Mouse (Mus musculus) right cerebral cortex, postnatal 25 days (tissue): ENCODE measurements around the gene Aldh3b1.

Experiments used
- DNase-seq: peaks from one replicate; pipeline ENCODE4 v3.0.0; 2022

Gene Aldh3b1

GRCm38 (mm10) chr19:3872373-3872772 is 57.2 kb downstream of the Aldh3b1 start:
- DNase-seq: no peak

DNA sequence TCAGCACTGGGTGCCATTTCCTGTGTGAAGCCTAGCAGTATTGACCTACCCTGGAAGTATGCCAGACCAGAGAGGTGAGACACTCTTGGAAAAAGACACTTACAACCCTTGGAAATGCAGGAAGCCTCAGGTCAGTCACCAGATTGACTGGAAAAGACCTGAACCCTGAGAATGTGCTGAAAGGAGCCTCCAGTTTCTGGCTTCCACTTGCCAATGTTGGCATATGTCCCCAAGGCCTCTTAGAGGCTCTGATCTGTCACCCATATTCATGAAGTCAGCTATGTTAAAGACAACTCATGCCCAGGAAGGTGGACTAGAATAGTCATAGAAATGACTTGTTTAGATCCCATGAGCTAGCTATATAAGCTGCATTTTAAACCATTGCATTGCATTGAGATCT is 58.1 kb downstream of the Aldh3b1 start:
- DNase-seq: no peak

DNA sequence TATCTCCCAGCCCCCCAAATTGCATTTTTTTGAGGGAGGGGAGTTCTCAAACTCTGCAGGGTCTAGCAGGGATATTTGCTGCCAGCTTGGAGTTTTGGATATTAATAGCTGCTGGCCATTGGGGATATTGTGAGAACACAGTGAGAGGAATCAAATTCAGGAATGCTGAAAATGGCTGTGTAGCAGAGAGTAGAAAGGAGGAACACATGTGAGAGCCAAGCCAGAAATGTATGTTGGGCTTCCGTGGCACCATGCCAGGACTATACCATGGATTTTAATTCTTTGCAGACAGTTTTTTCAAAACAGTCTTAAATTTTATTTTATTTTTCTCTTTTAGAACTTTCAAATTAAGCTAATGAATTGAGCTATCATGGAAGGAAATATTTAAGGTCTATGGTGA is 61.3 kb downstream of the Aldh3b1 start:
- no peak for DNase-seq

- no peak for DNase-seq
Observed at GRCm38 (mm10) chr19:3864960-3865359, 64.6 kb downstream of the Aldh3b1 start.
